Mouse (Mus musculus): Measurements from ENCODE around the gene Scd3. TPM values are rescaled to one million over a fixed set of nuclear protein-coding genes. Genes with fewer than 3 reads are reported as not detected.
A peak's percentile ranks its signal among the peaks of the same experiment; 100 is the strongest.

Gene Scd3
- polyA plus RNA-seq, 1 experiment from 2014 or later, result 0.35 TPM

DNA sequence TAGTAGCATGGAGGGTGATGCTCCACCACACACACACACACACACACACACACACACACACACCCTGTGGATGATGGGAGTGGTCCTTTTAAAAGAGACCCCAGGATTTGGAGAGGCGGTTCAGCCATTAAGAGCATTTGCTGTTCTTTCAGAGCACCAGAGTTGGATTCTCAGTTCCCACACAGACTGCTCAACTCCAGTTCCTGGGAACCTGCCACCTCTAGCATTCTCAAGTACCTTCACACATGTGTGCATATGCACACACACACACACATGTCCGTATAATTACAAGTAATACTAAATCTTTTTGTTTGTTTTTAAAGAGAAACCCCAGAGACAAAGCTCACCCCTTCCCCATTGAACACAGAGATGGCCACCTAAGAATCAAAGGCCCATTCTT lies 89.0 kb downstream of the Scd3 start:
- 85% methylated on average over 2 of the region's 2 CpGs for WGBS
- Histone ChIP-seq H3K4me1 (peaks cover 20% of the 10 kb centered on the region), H3K4me3 (no peak overlapping the region), H3K9me3 (no peaks in the 10 kb centered on the region), H3K4me2 (replicated peaks) (peak overlapping the region; percentile 66; the same call in 1 of the 2 replicates), H3K27me3 (no peaks in the 10 kb centered on the region), H3K36me3 (peaks cover 22% of the 10 kb centered on the region), H3K9ac (no peak overlapping the region), H3K27ac (peak overlapping the region; percentile 99)
- ATAC-seq (ENCODE audit: insufficient number of reproducible peaks, insufficient read depth, low FRiP score, low TSS enrichment), result no peak

DNA sequence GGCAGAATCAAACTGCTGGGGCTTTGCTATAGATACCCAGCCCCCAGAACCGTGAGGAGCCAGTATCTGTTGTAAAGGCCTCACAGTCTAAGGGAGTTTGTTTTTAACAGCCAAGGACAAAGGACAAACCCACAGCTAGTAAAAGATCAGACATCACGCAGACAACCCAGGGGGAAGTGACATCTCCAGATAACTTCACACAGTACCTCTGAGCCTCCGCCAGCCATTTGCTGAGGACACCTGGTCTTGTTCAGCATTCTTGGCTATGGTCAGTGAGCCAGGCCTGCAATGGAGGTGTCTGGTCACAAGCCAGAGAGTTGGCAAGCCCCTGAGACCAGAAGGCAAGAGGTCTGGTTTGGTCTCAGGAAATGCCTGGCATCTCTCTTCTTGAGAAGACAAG lies 89.4 kb downstream of the Scd3 start:
- Histone ChIP-seq H3K4me3 (peak overlapping the region; percentile 87), H3K9me3 (no peaks in the 10 kb centered on the region), H3K9ac (no peak overlapping the region), H3K27ac (peak overlapping the region; percentile 99), H3K36me3 (peaks cover 26% of the 10 kb centered on the region), H3K27me3 (no peaks in the 10 kb centered on the region), H3K4me2 (replicated peaks) (peak overlapping the region; percentile 66), H3K4me1 (peaks cover 24% of the 10 kb centered on the region)
- no peak for ATAC-seq (ENCODE audit: insufficient number of reproducible peaks, insufficient read depth, low FRiP score, low TSS enrichment)
- 69% methylated on average over 3 of the region's 3 CpGs for WGBS

DNA sequence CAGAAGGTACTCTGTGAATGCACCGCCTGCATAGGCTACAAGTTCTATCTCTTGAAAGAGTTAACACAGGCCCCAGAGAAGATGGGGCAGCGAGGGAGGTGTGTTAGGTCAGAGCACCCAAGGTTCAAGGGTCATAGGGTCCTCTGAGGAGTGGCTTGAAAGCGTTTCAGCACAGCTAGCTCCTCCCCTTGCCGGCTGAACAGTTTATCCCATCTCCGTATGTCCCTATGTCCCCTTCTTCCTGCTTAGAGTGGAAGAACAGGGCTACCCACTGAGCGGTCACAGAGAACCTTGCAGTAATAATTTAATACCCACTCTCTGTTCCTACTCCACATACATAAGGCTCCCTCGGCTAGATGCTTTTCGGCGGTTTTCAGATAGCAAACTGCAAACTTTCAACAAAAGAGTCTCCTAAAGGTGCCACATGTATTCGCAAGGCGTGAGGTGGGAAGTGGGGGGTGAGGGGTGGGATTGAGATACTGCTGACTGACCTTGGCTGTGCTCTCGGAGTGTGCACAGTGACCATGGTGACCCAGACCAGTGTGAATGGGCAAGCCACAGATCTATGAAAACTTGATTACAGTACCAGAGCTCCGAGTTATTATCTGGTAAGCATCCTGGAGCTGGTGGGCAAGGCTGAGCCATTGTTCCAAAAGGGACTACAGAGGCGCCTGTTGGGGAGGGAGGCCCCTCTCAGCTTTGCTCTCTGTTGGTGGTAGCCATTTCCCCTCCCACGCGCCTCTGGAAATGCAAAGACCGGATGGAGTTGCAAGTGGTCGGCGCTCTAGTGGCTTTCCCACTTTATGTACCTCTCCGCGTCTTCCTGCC lies 90.1 kb downstream of the Scd3 start, which contains the start of gene Scd2:
Scd2 (plus strand) TSS at position 734 of the 828 bp plus-strand sequence.
- H3K4me2 ChIP-seq (replicated peaks), result peak within 1 kb of the TSS; percentile 98
- peaks cover 30% of the 10 kb centered on the region for H3K4me1 ChIP-seq
- H3K27ac ChIP-seq, result peak within 1 kb of the TSS; percentile 99
- ATAC-seq (ENCODE audit: insufficient number of reproducible peaks, insufficient read depth, low FRiP score, low TSS enrichment), result no peak
- 3% methylated on average over 21 of the region's 21 CpGs for WGBS
- H3K9ac ChIP-seq, result peak within 1 kb of the TSS; percentile 87
- H3K36me3 ChIP-seq, result peaks cover 33% of the 10 kb centered on the region
- no peaks in the 10 kb centered on the region for H3K9me3 ChIP-seq
- H3K4me3 ChIP-seq, result peak within 1 kb of the TSS; percentile 87
- H3K27me3 ChIP-seq, result no peaks in the 10 kb centered on the region

Other genes starting within 250 kb of the Scd3 start
- gene Cpn1, start 216.7 kb upstream of the Scd3 start, polyA plus RNA-seq (2016; fragmentation: Nextera tagmentation; extraction: Ambion mirVana), result not detected in 2 replicates
- gene Cyp2c23, start 174.1 kb upstream of the Scd3 start, polyA plus RNA-seq (2016; fragmentation: Nextera tagmentation; extraction: Ambion mirVana), result not detected in 2 replicates
- gene Erlin1, start 133.5 kb upstream of the Scd3 start, polyA plus RNA-seq (2016; fragmentation: Nextera tagmentation; extraction: Ambion mirVana), result 28.8 and 32.4 TPM in 2 replicates
- 53.5 and 54.2 TPM in 2 replicates for gene Chuk, start 95.8 kb upstream of the Scd3 start, polyA plus RNA-seq (2016; fragmentation: Nextera tagmentation; extraction: Ambion mirVana)
- 42.1 and 42.6 TPM in 2 replicates for gene Cwf19l1, start 67.4 kb upstream of the Scd3 start, polyA plus RNA-seq (2016; fragmentation: Nextera tagmentation; extraction: Ambion mirVana)
- 95.5 and 96.2 TPM in 2 replicates for gene Bloc1s2, start 56.8 kb upstream of the Scd3 start, polyA plus RNA-seq (2016; fragmentation: Nextera tagmentation; extraction: Ambion mirVana)
- 0.09 TPM in 1 of 2 replicates, not detected in the other for gene Pkd2l1, start 10.8 kb upstream of the Scd3 start, polyA plus RNA-seq (2016; fragmentation: Nextera tagmentation; extraction: Ambion mirVana)
- gene Scd2, start 90.4 kb downstream of the Scd3 start, polyA plus RNA-seq (2016; fragmentation: Nextera tagmentation; extraction: Ambion mirVana), result 294 and 311 TPM in 2 replicates
- gene Scd4, start 129.8 kb downstream of the Scd3 start, polyA plus RNA-seq (2016; fragmentation: Nextera tagmentation; extraction: Ambion mirVana), result 0.09 TPM in 2 replicates
- 8.8 and 11.6 TPM in 2 replicates for gene Scd1, start 204.6 kb downstream of the Scd3 start, polyA plus RNA-seq (2016; fragmentation: Nextera tagmentation; extraction: Ambion mirVana)